Mouse (Mus musculus) CH12.LX (cell line): ENCODE data around the gene Chsy1. TPM values are rescaled to one million over a fixed set of nuclear protein-coding genes. Genes with fewer than 3 reads are reported as not detected.

Source experiments
- DNase-seq: peaks from one replicate; pipeline ENCODE4 v3.0.0-alpha.2; 2013; ENCODE audit errors: extremely low read depth
- H3K27ac ChIP-seq: 2 replicates; pipeline ENCODE4 v1.5.1; 2012; ENCODE audit warnings: low read depth, mild to moderate bottlenecking, control low read depth, moderate library complexity; ENCODE audit not compliant: insufficient read depth
- H3K27me3 ChIP-seq: replicated peaks from 2 replicates; pipeline ENCODE3; 2012; ENCODE audit warnings: inconsistent platforms
- H3K36me3 ChIP-seq, 2 experiments: replicated peaks in 1 of 2; 2 replicates each; pipeline versions ENCODE3 to v1.6.1; 2012; ENCODE audit warnings: inconsistent platforms in 1 of 2, low read length in 1 of 2, mild to moderate bottlenecking in 1 of 2, mixed read lengths in 1 of 2, moderate library complexity in 1 of 2; ENCODE audit not compliant: control insufficient read depth in 1 of 2, insufficient read depth in 1 of 2
- H3K4me1 ChIP-seq, 2 experiments: 2 replicates each; pipeline ENCODE4 v1.6.1; 2012; ENCODE audit warnings: inconsistent platforms in 1 of 2, moderate library complexity in 1 of 2; ENCODE audit not compliant: insufficient read depth in 2 of 2, control insufficient read depth in 1 of 2
- H3K4me2 ChIP-seq: 2 replicates; pipeline ENCODE4 v1.6.1; 2012; ENCODE audit warnings: low read depth, mild to moderate bottlenecking, control low read depth; ENCODE audit not compliant: poor library complexity, insufficient read depth, severe bottlenecking
- H3K4me3 ChIP-seq, 3 experiments: fragments of 150-350 bp in 1 of 3; sonication (generic) in 1 of 3; replicated peaks in 1 of 3; 2 replicates each; pipeline versions ENCODE3 to v1.5.1; 2011 to 2012; ENCODE audit warnings: low read depth in 2 of 3, low read length in 2 of 3, mild to moderate bottlenecking in 2 of 3, moderate library complexity in 2 of 3, control low read depth in 1 of 3, improper control_type of control experiment in 1 of 3, inconsistent platforms in 1 of 3, mixed read lengths in 1 of 3; ENCODE audit not compliant: poor library complexity in 1 of 3
- H3K79me2 ChIP-seq: replicated peaks from 2 replicates; pipeline ENCODE4 v1.6.1; 2012; ENCODE audit warnings: mild to moderate bottlenecking, moderate library complexity; ENCODE audit not compliant: control insufficient read depth, poor library complexity, insufficient read depth, severe bottlenecking; ENCODE audit errors: extremely low read depth
- H3K9ac ChIP-seq: 2 replicates; pipeline ENCODE4 v1.6.1; 2012; ENCODE audit warnings: low read depth, mild to moderate bottlenecking, control low read depth, moderate library complexity; ENCODE audit not compliant: insufficient read depth
- H3K9me3 ChIP-seq: replicated peaks from 2 replicates; pipeline ENCODE3; 2012; ENCODE audit warnings: low read length, inconsistent platforms, mixed read lengths
- BHLHE40 ChIP-seq: IDR thresholded peaks from 2 replicates; pipeline ENCODE4 v1.6.1; 2011; ENCODE audit warnings: mild to moderate bottlenecking, low read depth, low read length, improper control_type of control experiment
- CHD1 ChIP-seq: IDR thresholded peaks from 2 replicates; pipeline ENCODE4 v1.6.1; 2012; ENCODE audit warnings: low read depth, low read length, improper control_type of control experiment, inconsistent platforms
- CHD2 ChIP-seq: IDR thresholded peaks from 2 replicates; pipeline ENCODE4 v1.6.1; 2011; ENCODE audit warnings: low read length, improper control_type of control experiment
- CTCF ChIP-seq, 2 experiments: IDR thresholded peaks in 1 of 2; conservative IDR thresholded peaks in 1 of 2; 2 replicates each; pipeline ENCODE4 v1.5.1; 2011 to 2012; ENCODE audit warnings: low read depth in 2 of 2, low read length in 2 of 2, improper control_type of control experiment in 1 of 2, inconsistent platforms in 1 of 2, mild to moderate bottlenecking in 1 of 2, moderate library complexity in 1 of 2
- ELF1 ChIP-seq: IDR thresholded peaks from 2 replicates; pipeline ENCODE4 v1.6.1; 2014; ENCODE audit warnings: low read depth, mild to moderate bottlenecking, inconsistent platforms, low read length, improper control_type of control experiment
- ETS1 ChIP-seq: conservative IDR thresholded peaks from 2 replicates; pipeline ENCODE4 v1.6.1; 2012; ENCODE audit warnings: low read depth, mild to moderate bottlenecking, inconsistent platforms, low read length, improper control_type of control experiment, moderate library complexity
- GABPA ChIP-seq: IDR thresholded peaks from 2 replicates; pipeline ENCODE4 v1.6.1; 2012; ENCODE audit warnings: low read depth, low read length, improper control_type of control experiment, inconsistent platforms; ENCODE audit not compliant: insufficient replicate concordance
- IRF4 ChIP-seq: IDR thresholded peaks from 2 replicates; pipeline ENCODE4 v1.6.1; 2014; ENCODE audit warnings: low read depth, mild to moderate bottlenecking, inconsistent platforms, low read length, improper control_type of control experiment
- JUND ChIP-seq: conservative IDR thresholded peaks from 2 replicates; pipeline ENCODE4 v1.6.1; 2011; ENCODE audit warnings: low read depth, low read length, improper control_type of control experiment
- KAT2A ChIP-seq: IDR thresholded peaks from 2 replicates; pipeline ENCODE4 v1.6.1; 2012; ENCODE audit warnings: low read length, improper control_type of control experiment, inconsistent platforms; ENCODE audit not compliant: insufficient replicate concordance
- MAX ChIP-seq: IDR thresholded peaks from 2 replicates; pipeline ENCODE4 v1.6.1; 2011; ENCODE audit warnings: low read length, improper control_type of control experiment
- MEF2A ChIP-seq: IDR thresholded peaks from 2 replicates; pipeline ENCODE4 v1.6.1; 2014; ENCODE audit warnings: low read depth, mild to moderate bottlenecking, inconsistent platforms, low read length, improper control_type of control experiment, borderline replicate concordance
- NRF1 ChIP-seq: IDR thresholded peaks from 2 replicates; pipeline ENCODE4 v1.6.1; 2014; ENCODE audit warnings: low read depth, mild to moderate bottlenecking, inconsistent platforms, low read length, improper control_type of control experiment, moderate library complexity
- RAD21 ChIP-seq: IDR thresholded peaks from 2 replicates; pipeline ENCODE4 v1.6.1; 2011; ENCODE audit warnings: low read depth, mild to moderate bottlenecking, low read length, improper control_type of control experiment, moderate library complexity
- RCOR1 ChIP-seq: conservative IDR thresholded peaks from 2 replicates; pipeline ENCODE4 v1.6.1; 2012; ENCODE audit warnings: low read depth, mild to moderate bottlenecking, inconsistent platforms, low read length, improper control_type of control experiment
- SIN3A ChIP-seq: IDR thresholded peaks from 2 replicates; pipeline ENCODE4 v1.6.1; 2012; ENCODE audit warnings: low read length, improper control_type of control experiment, inconsistent platforms
- SMC3 ChIP-seq: IDR thresholded peaks from 2 replicates; pipeline ENCODE4 v1.6.1; 2011; ENCODE audit warnings: low read depth, low read length, improper control_type of control experiment
- TBP ChIP-seq: conservative IDR thresholded peaks from 2 replicates; pipeline ENCODE4 v1.6.1; 2011; ENCODE audit warnings: low read depth, low read length, improper control_type of control experiment
- TCF12 ChIP-seq: IDR thresholded peaks from 2 replicates; pipeline ENCODE4 v1.6.1; 2014; ENCODE audit warnings: low read depth, mild to moderate bottlenecking, inconsistent platforms, low read length, improper control_type of control experiment
- USF1 ChIP-seq: IDR thresholded peaks from 2 replicates; pipeline ENCODE4 v1.6.1; 2014; ENCODE audit warnings: low read depth, mild to moderate bottlenecking, inconsistent platforms, low read length, improper control_type of control experiment
- USF2 ChIP-seq: conservative IDR thresholded peaks from 2 replicates; pipeline ENCODE4 v1.6.1; 2011; ENCODE audit warnings: low read depth, low read length, improper control_type of control experiment
- ZC3H11A ChIP-seq: IDR thresholded peaks from 2 replicates; pipeline ENCODE4 v1.6.1; 2012; ENCODE audit warnings: low read depth, mild to moderate bottlenecking, inconsistent platforms, low read length, improper control_type of control experiment
- ZKSCAN1 ChIP-seq: IDR thresholded peaks from 2 replicates; pipeline ENCODE4 v1.6.1; 2012; ENCODE audit warnings: low read depth, inconsistent platforms, low read length, improper control_type of control experiment, borderline replicate concordance
- ZNF384 ChIP-seq: IDR thresholded peaks from 2 replicates; pipeline ENCODE4 v1.6.1; 2012; ENCODE audit warnings: low read depth, low read length, improper control_type of control experiment, inconsistent platforms
- dilution Hi-C: fragments of 300-500 bp; cut with MboI; formaldehyde crosslinking; loops from 2 replicates; pipeline ENCODE4 v1.14.3; 2020; ENCODE audit warnings: low sequenced_read_pairs; ENCODE audit not compliant: extremely low pct_unique_long_range_greater_than_20kb, extremely low pct_ligation_motif_present
- in situ Hi-C: fragments of 300-500 bp; cut with MboI; formaldehyde crosslinking; loops from 3 replicates; pipeline ENCODE4 v1.14.3; 2019; ENCODE audit warnings: low sequenced_read_pairs, low pct_ligation_motif_present, low pct_unique_long_range_greater_than_20kb, mixed read lengths
- polyA plus RNA-seq: library from polyadenylated mRNA; unstranded; fragments of >175 nt; gene quantifications from 2 replicates; pipeline ENCODE4 v1.2.1, GENCODE M21; 2012; ENCODE audit warnings: low read depth; ENCODE audit not compliant: insufficient read length
- total RNA-seq, 2 experiments: library from RNA; depleted of rRNA; stranded (reverse); fragments of 300-350 nt in 1 of 2; fragments of >200 nt in 1 of 2; gene quantifications; 2 replicates each; pipeline ENCODE4 v1.2.3; 2012 to 2014

The Chsy1 gene
- total and polyA plus RNA-seq, 3 experiments: 2.3 to 5.5 (median 2.5) TPM

- peaks cover 0 to 16% of the 10 kb centered on the region in 2 experiments for H3K36me3 ChIP-seq
- no peak overlapping the region for H3K27ac ChIP-seq
- no peak overlapping the region for H3K4me3 ChIP-seq
- H3K4me1 ChIP-seq: no peaks in the 10 kb centered on the region
- DNase-seq: no peak
- no peaks in the 10 kb centered on the region for H3K27me3 ChIP-seq
- H3K9ac ChIP-seq: no peak overlapping the region
- dilution Hi-C loops (no loop called here), in situ Hi-C loops (no loop called here)
- H3K9me3 ChIP-seq: no peaks in the 10 kb centered on the region
- TF ChIP-seq ZKSCAN1 (no peak), USF1 (no peak), JUND (no peak), GABPA (no peak), RAD21 (no peak), RCOR1 (no peak), TBP (no peak), KAT2A (no peak), NRF1 (no peak), MAX (no peak), ZC3H11A (no peak)
- H3K79me2 ChIP-seq: no peaks in the 10 kb centered on the region
- no peak overlapping the region for H3K4me2 ChIP-seq
Measured at GRCm38 (mm10) chr7:66168877-66169276, 59.6 kb downstream of the Chsy1 start.

DNA sequence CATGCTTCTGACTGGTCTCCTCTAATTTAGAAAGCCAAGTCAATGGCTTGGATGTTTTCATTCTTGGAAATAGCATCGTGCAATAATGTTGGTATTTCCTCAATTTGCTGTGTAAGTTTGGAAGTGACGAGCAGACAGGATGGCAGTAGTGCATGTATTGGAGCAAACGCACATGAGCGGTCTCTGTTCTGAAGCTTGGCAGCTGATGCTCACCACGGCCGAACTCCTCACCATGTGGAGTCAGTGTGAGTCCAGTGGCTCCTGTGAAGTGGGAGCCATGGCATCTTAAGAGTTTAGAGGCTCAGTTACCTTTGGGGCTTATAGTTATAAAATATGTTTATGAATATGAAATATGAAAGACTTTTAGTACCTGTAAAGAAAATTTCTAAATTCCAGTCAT is 60.2 kb downstream of the Chsy1 start:
- Histone ChIP-seq H3K9me3 (no peaks in the 10 kb centered on the region), H3K27me3 (no peaks in the 10 kb centered on the region), H3K27ac (no peak overlapping the region), H3K36me3 (peaks cover 0 to 20% of the 10 kb centered on the region in 2 experiments), H3K9ac (no peak overlapping the region), H3K79me2 (no peaks in the 10 kb centered on the region), H3K4me1 (no peaks in the 10 kb centered on the region), H3K4me2 (no peak overlapping the region), H3K4me3 (no peak overlapping the region)
- no peak for TF ChIP-seq CHD1
- TF ChIP-seq NRF1: no peak
- TF ChIP-seq CHD2: no peak
- no peak for TF ChIP-seq ETS1
- TF ChIP-seq SIN3A: no peak
- TF ChIP-seq BHLHE40: no peak
- no peak for TF ChIP-seq GABPA
- no peak for TF ChIP-seq RCOR1
- no peak for TF ChIP-seq SMC3
- TF ChIP-seq MEF2A: no peak
- no peak for TF ChIP-seq ZNF384
- TF ChIP-seq ZC3H11A: no peak
- TF ChIP-seq CTCF (conservative IDR thresholded peaks at IDR 0.05 in 1 of 2, IDR thresholded peaks at IDR 0.05 in 1 of 2; ENCODE audit: low read depth in 2 of 2, low read length in 2 of 2): no peak
- no peak for TF ChIP-seq IRF4
- TF ChIP-seq USF2: no peak
- TF ChIP-seq TCF12: no peak
- TF ChIP-seq ELF1: no peak
- TF ChIP-seq TBP: no peak
- dilution Hi-C loops: no loop called here
- no peak for DNase-seq
- in situ Hi-C loops: no loop called here
